8 mouse cellular contexts compared by ENCODE assay signal in genomic region chr1:180331546-180332075, GRCm38 (mm10). TPM values are rescaled to one million over a fixed set of nuclear protein-coding genes. Genes with fewer than 3 reads are reported as not detected.
A peak's percentile ranks its signal among the peaks of the same experiment; 100 is the strongest.
DNase-seq lines count a peak whose midpoint lies in the region; ATAC-seq lines count a peak whose summit lies in the region.

No protein-coding gene starts in this region.

- H3K27ac ChIP-seq in heart, embryonic 13.5 days (replicated peaks): peak overlapping the region; percentile 92
- peak overlapping the region; percentile 63; the same call in 1 of the 2 replicates for H3K27ac ChIP-seq in midbrain, embryonic 12.5 days (replicated peaks)

- peaks cover 34% of the 10 kb centered on the region for H3K27me3 ChIP-seq in heart, embryonic 13.5 days (replicated peaks)
- H3K27me3 ChIP-seq in midbrain, embryonic 12.5 days: peaks cover 52% of the 10 kb centered on the region

- peak overlapping the region; percentile 93 for H3K9ac ChIP-seq in heart, embryonic 13.5 days
- H3K9ac ChIP-seq in midbrain, embryonic 12.5 days (replicated peaks): peak overlapping the region; percentile 73

- ATAC-seq in heart, embryonic 13.5 days (ENCODE audit: extremely low read depth, insufficient number of reproducible peaks, low FRiP score, low TSS enrichment): no peak
- ATAC-seq in midbrain, embryonic 12.5 days (ENCODE audit: low FRiP score, low read depth): peak; percentile 46

- DNase-seq in spleen, adult 18-20 months: peak; percentile 19 to 38
- no peak for DNase-seq in spleen, postnatal 14 days (ENCODE audit: low spot score in 2 of 2)
- peak; percentile 70 for DNase-seq in cerebellum, adult 9-11 months
- peak; percentile 55 for DNase-seq in kidney, postnatal 10 days
- DNase-seq in frontal cortex, adult 2 months (ENCODE audit: extremely low spot score in 1 of 2, low spot score in 1 of 2): no peak
- DNase-seq in right cerebral cortex, postnatal 36 days (ENCODE audit: low spot score in 2 of 2): no peak

- peak overlapping the region; percentile 81 for H3K4me3 ChIP-seq in heart, embryonic 13.5 days
- peak overlapping the region; percentile 58 for H3K4me3 ChIP-seq in midbrain, embryonic 12.5 days

- H3K4me2 ChIP-seq in heart, embryonic 13.5 days: peak overlapping the region; percentile 99
- H3K4me2 ChIP-seq in midbrain, embryonic 12.5 days (replicated peaks): peak overlapping the region; percentile 98

- WGBS in heart, embryonic 13.5 days: under 1% methylated on average over 21 of the region's 21 CpGs
- under 1% methylated on average over 21 of the region's 21 CpGs for WGBS in midbrain, embryonic 12.5 days

- peaks cover 67% of the 10 kb centered on the region for H3K4me1 ChIP-seq in heart, embryonic 13.5 days
- peaks cover 31% of the 10 kb centered on the region for H3K4me1 ChIP-seq in midbrain, embryonic 12.5 days

- peaks cover 24% of the 10 kb centered on the region; the same call in 1 of the 2 replicates for H3K36me3 ChIP-seq in heart, embryonic 13.5 days
- H3K36me3 ChIP-seq in midbrain, embryonic 12.5 days: no peaks in the 10 kb centered on the region

- no peaks in the 10 kb centered on the region for H3K9me3 ChIP-seq in heart, embryonic 13.5 days
- H3K9me3 ChIP-seq in midbrain, embryonic 12.5 days: no peaks in the 10 kb centered on the region

RNA-seq across cellular contexts. Expression of gene Itpkb, which starts 1.3 kb away (rescaled TPM):
- 5.0 and 5.1 TPM in 2 replicates for polyA plus RNA-seq in heart, embryonic 13.5 days (2015; fragmentation: Nextera tagmentation; extraction: Ambion mirVana)
- 5.2 and 5.7 TPM in 2 replicates for polyA plus RNA-seq in midbrain, embryonic 12.5 days (2016; fragmentation: Nextera tagmentation; extraction: Ambion mirVana)
- polyA plus RNA-seq in frontal cortex, adult 2 months (2012; rRNA removed): 8.9 and 9.2 TPM in 2 replicates

Comparison
In these comparisons a context has a peak if more than half of its experiments do, and no peak if none do; other contexts are left out.
1. DNase-seq: peak in spleen, adult 18-20 months (2 of 2), cerebellum, adult 9-11 months (single experiment) and kidney, postnatal 10 days (single experiment); none in spleen, postnatal 14 days (0 of 2), frontal cortex, adult 2 months (0 of 2) and right cerebral cortex, postnatal 36 days (0 of 2).